Comparison of ENCODE assay signal across 10 mouse cellular contexts in genomic region chr14:43796905-43797470, GRCm38 (mm10). TPM values are rescaled to one million over a fixed set of nuclear protein-coding genes. Genes with fewer than 3 reads are reported as not detected.
A peak's percentile ranks its signal among the peaks of the same experiment; 100 is the strongest.
DNase-seq lines count a peak whose midpoint lies in the region; ATAC-seq and TF ChIP-seq lines count a peak whose summit lies in the region.
"Not testable (repeated sequence)": the region's sequence is repeated elsewhere in the genome, so short reads cannot be mapped to it uniquely, and the experiment has no call there.
"Had no signal": no experiment of that assay in that cellular context is flagged by ENCODE, and none has a peak within 500 bp of the region (broad histone marks: within the 10 kb centered on the region; RNA-seq: fewer than 3 reads in every experiment).

No protein-coding gene starts in this region.

- ATAC-seq in forebrain, embryonic 11.5 days (replicated peaks; ENCODE audit: low FRiP score), result peak; percentile 60
- 0 out of 2 replicates have a peak, but pooled peaks have one; percentile 47 for ATAC-seq in heart, embryonic 15.5 days (replicated peaks; ENCODE audit: insufficient number of reproducible peaks, insufficient read depth, low FRiP score, low read depth)
- ATAC-seq in intestine, embryonic 16.5 days, result peak; percentile 79
- ATAC-seq in midbrain, embryonic 13.5 days, result peak; percentile 83

- peak overlapping the region; percentile 39; the same call in 1 of the 2 replicates for H3K4me2 ChIP-seq in forebrain, embryonic 11.5 days (ENCODE audit: low read depth, low read length, severe bottlenecking)
- H3K4me2 ChIP-seq in heart, embryonic 15.5 days, result peak overlapping the region; percentile 60
- H3K4me2 ChIP-seq in intestine, embryonic 16.5 days (ENCODE audit: low read depth, low read length), result peak overlapping the region; percentile 23; the same call in 1 of the 2 replicates
- H3K4me2 ChIP-seq in midbrain, embryonic 13.5 days (replicated peaks), result peak overlapping the region; percentile 44

- 11% methylated on average over 22 of the region's 23 CpGs for WGBS in forebrain, embryonic 11.5 days
- WGBS in heart, embryonic 15.5 days, result 9% methylated on average over 23 of the region's 23 CpGs
- 14% methylated on average over 22 of the region's 23 CpGs for WGBS in intestine, embryonic 16.5 days
- 9% methylated on average over 23 of the region's 23 CpGs for WGBS in midbrain, embryonic 13.5 days

- H3K4me3 ChIP-seq in E14TG2a.4 (replicated peaks; ENCODE audit: low read length), result peak overlapping the region; percentile 57
- peak overlapping the region; percentile 51 for H3K4me3 ChIP-seq in brown adipose tissue, adult 24 weeks (ENCODE audit: insufficient read depth, low read depth, low read length)
- 0 out of 2 replicates have a peak overlapping the region, but pooled peaks have one; percentile 7 for H3K4me3 ChIP-seq in forebrain, embryonic 11.5 days (ENCODE audit: low read depth, low read length)
- H3K4me3 ChIP-seq in heart, embryonic 15.5 days, result peak overlapping the region; percentile 32
- not testable (repeated sequence) for H3K4me3 ChIP-seq in intestine, embryonic 16.5 days (ENCODE audit: low read length)
- H3K4me3 ChIP-seq in midbrain, embryonic 13.5 days (replicated peaks), result peak overlapping the region; percentile 23

- DNase-seq in forebrain, embryonic 11.5 days (ENCODE audit: low spot score), result peak; percentile 48
- peak; percentile 2 for DNase-seq in liver
- peak; percentile 18 for DNase-seq in retina, postnatal 1 day

- H3K27ac ChIP-seq in brown adipose tissue, adult 24 weeks (replicated peaks; ENCODE audit: low read depth, low read length); forebrain, embryonic 11.5 days (ENCODE audit: low read depth, low read length); heart, embryonic 15.5 days; intestine, embryonic 16.5 days (ENCODE audit: low read length); midbrain, embryonic 13.5 days: not testable (repeated sequence)

- H3K36me3 ChIP-seq in E14TG2a.4 (ENCODE audit: insufficient read depth, low read length); forebrain, embryonic 11.5 days (ENCODE audit: control insufficient read depth, insufficient read depth, low read length); heart, embryonic 15.5 days; intestine, embryonic 16.5 days (ENCODE audit: control insufficient read depth, insufficient read depth, low read length); midbrain, embryonic 13.5 days: not testable (repeated sequence)

- H3K4me1 ChIP-seq in E14TG2a.4 (replicated peaks; ENCODE audit: low read depth, low read length); brown adipose tissue, adult 24 weeks (ENCODE audit: control insufficient read depth, insufficient read depth, insufficient read length, low read length); forebrain, embryonic 11.5 days (replicated peaks; ENCODE audit: control insufficient read depth, insufficient read depth, low read length); heart, embryonic 15.5 days (replicated peaks); intestine, embryonic 16.5 days (ENCODE audit: control insufficient read depth, insufficient read depth, low read length); midbrain, embryonic 13.5 days (replicated peaks): not testable (repeated sequence)

- not testable (repeated sequence) for H3K9ac ChIP-seq in forebrain, embryonic 11.5 days (ENCODE audit: low read length); heart, embryonic 15.5 days; intestine, embryonic 16.5 days (ENCODE audit: low read depth, low read length); midbrain, embryonic 13.5 days (replicated peaks)

- TF ChIP-seq CTCF in E14TG2a.4 (conservative IDR thresholded peaks at IDR 0.05; ENCODE audit: low read length), result not testable (repeated sequence)

- H3K27me3 ChIP-seq in E14TG2a.4 (ENCODE audit: insufficient read depth, low read length); forebrain, embryonic 11.5 days (ENCODE audit: control insufficient read depth, insufficient read depth, low read length); heart, embryonic 15.5 days; intestine, embryonic 16.5 days (replicated peaks; ENCODE audit: control insufficient read depth, insufficient read depth, low read length); midbrain, embryonic 13.5 days: not testable (repeated sequence)

- H3K9me3 ChIP-seq in E14TG2a.4 (ENCODE audit: low read length); forebrain, embryonic 11.5 days (ENCODE audit: control insufficient read depth, low read length); heart, embryonic 15.5 days (replicated peaks); intestine, embryonic 16.5 days (ENCODE audit: control insufficient read depth, low read length); midbrain, embryonic 13.5 days: not testable (repeated sequence)

RNA-seq across cellular contexts. Expression of gene Gm8180, which starts 12.4 kb away (rescaled TPM):
- polyA plus RNA-seq in brown adipose tissue, adult 24 weeks (2012; ENCODE audit: insufficient read depth, insufficient read length, missing spikeins), result not detected in 2 replicates
- polyA plus RNA-seq in forebrain, embryonic 11.5 days (2014; fragmentation: Nextera tagmentation; extraction: Ambion mirVana), result not detected in 2 replicates
- polyA plus RNA-seq in heart, embryonic 15.5 days (2015; fragmentation: Nextera tagmentation; extraction: Ambion mirVana), result not detected in 2 replicates
- not detected in 2 replicates for polyA plus RNA-seq in intestine, embryonic 16.5 days (2015; fragmentation: Nextera tagmentation; extraction: Ambion mirVana)
- not detected in 2 replicates for polyA plus RNA-seq in midbrain, embryonic 13.5 days (2015; fragmentation: Nextera tagmentation; extraction: Ambion mirVana)
- polyA plus RNA-seq: heart, adult 2 months; macrophage had no signal

RNA-seq across cellular contexts. Expression of gene Gm6526, which starts 49.3 kb away (rescaled TPM):
- not detected in 2 replicates for polyA plus RNA-seq in brown adipose tissue, adult 24 weeks (2012; ENCODE audit: insufficient read depth, insufficient read length, missing spikeins)
- not detected in 2 replicates for polyA plus RNA-seq in forebrain, embryonic 11.5 days (2014; fragmentation: Nextera tagmentation; extraction: Ambion mirVana)
- polyA plus RNA-seq in heart, embryonic 15.5 days (2015; fragmentation: Nextera tagmentation; extraction: Ambion mirVana), result 0.10 TPM in 1 of 2 replicates, not detected in the other
- not detected in 2 replicates for polyA plus RNA-seq in intestine, embryonic 16.5 days (2015; fragmentation: Nextera tagmentation; extraction: Ambion mirVana)
- not detected in 2 replicates for polyA plus RNA-seq in midbrain, embryonic 13.5 days (2015; fragmentation: Nextera tagmentation; extraction: Ambion mirVana)
- polyA plus RNA-seq: heart, adult 2 months; macrophage had no signal
